Mouse (Mus musculus) CH12.LX (cell line): Measurements from ENCODE around the gene BC049715. TPM values are rescaled to one million over a fixed set of nuclear protein-coding genes. Genes with fewer than 3 reads are reported as not detected.

Experiments
- DNase-seq: peaks from one replicate; pipeline ENCODE4 v3.0.0-alpha.2; 2013; ENCODE audit errors: extremely low read depth
- H3K27ac ChIP-seq: 2 replicates; pipeline ENCODE4 v1.5.1; 2012; ENCODE audit warnings: low read depth, mild to moderate bottlenecking, control low read depth, moderate library complexity; ENCODE audit not compliant: insufficient read depth
- H3K27me3 ChIP-seq: replicated peaks from 2 replicates; pipeline ENCODE3; 2012; ENCODE audit warnings: inconsistent platforms
- H3K36me3 ChIP-seq, 2 experiments: replicated peaks in 1 of 2; 2 replicates each; pipeline versions ENCODE3 to v1.6.1; 2012; ENCODE audit warnings: inconsistent platforms in 1 of 2, low read length in 1 of 2, mild to moderate bottlenecking in 1 of 2, mixed read lengths in 1 of 2, moderate library complexity in 1 of 2; ENCODE audit not compliant: control insufficient read depth in 1 of 2, insufficient read depth in 1 of 2
- H3K4me1 ChIP-seq, 2 experiments: 2 replicates each; pipeline ENCODE4 v1.6.1; 2012; ENCODE audit warnings: inconsistent platforms in 1 of 2, moderate library complexity in 1 of 2; ENCODE audit not compliant: insufficient read depth in 2 of 2, control insufficient read depth in 1 of 2
- H3K4me2 ChIP-seq: 2 replicates; pipeline ENCODE4 v1.6.1; 2012; ENCODE audit warnings: low read depth, mild to moderate bottlenecking, control low read depth; ENCODE audit not compliant: poor library complexity, insufficient read depth, severe bottlenecking
- H3K4me3 ChIP-seq, 3 experiments: fragments of 150-350 bp in 1 of 3; sonication (generic) in 1 of 3; replicated peaks in 1 of 3; 2 replicates each; pipeline versions ENCODE3 to v1.5.1; 2011 to 2012; ENCODE audit warnings: low read depth in 2 of 3, low read length in 2 of 3, mild to moderate bottlenecking in 2 of 3, moderate library complexity in 2 of 3, control low read depth in 1 of 3, improper control_type of control experiment in 1 of 3, inconsistent platforms in 1 of 3, mixed read lengths in 1 of 3; ENCODE audit not compliant: poor library complexity in 1 of 3
- H3K79me2 ChIP-seq: replicated peaks from 2 replicates; pipeline ENCODE4 v1.6.1; 2012; ENCODE audit warnings: mild to moderate bottlenecking, moderate library complexity; ENCODE audit not compliant: control insufficient read depth, poor library complexity, insufficient read depth, severe bottlenecking; ENCODE audit errors: extremely low read depth
- H3K9ac ChIP-seq: 2 replicates; pipeline ENCODE4 v1.6.1; 2012; ENCODE audit warnings: low read depth, mild to moderate bottlenecking, control low read depth, moderate library complexity; ENCODE audit not compliant: insufficient read depth
- H3K9me3 ChIP-seq: replicated peaks from 2 replicates; pipeline ENCODE3; 2012; ENCODE audit warnings: low read length, inconsistent platforms, mixed read lengths
- BHLHE40 ChIP-seq: IDR thresholded peaks from 2 replicates; pipeline ENCODE4 v1.6.1; 2011; ENCODE audit warnings: mild to moderate bottlenecking, low read depth, low read length, improper control_type of control experiment
- CHD1 ChIP-seq: IDR thresholded peaks from 2 replicates; pipeline ENCODE4 v1.6.1; 2012; ENCODE audit warnings: low read depth, low read length, improper control_type of control experiment, inconsistent platforms
- CHD2 ChIP-seq: IDR thresholded peaks from 2 replicates; pipeline ENCODE4 v1.6.1; 2011; ENCODE audit warnings: low read length, improper control_type of control experiment
- ELF1 ChIP-seq: IDR thresholded peaks from 2 replicates; pipeline ENCODE4 v1.6.1; 2014; ENCODE audit warnings: low read depth, mild to moderate bottlenecking, inconsistent platforms, low read length, improper control_type of control experiment
- ETS1 ChIP-seq: conservative IDR thresholded peaks from 2 replicates; pipeline ENCODE4 v1.6.1; 2012; ENCODE audit warnings: low read depth, mild to moderate bottlenecking, inconsistent platforms, low read length, improper control_type of control experiment, moderate library complexity
- HCFC1 ChIP-seq: IDR thresholded peaks from 2 replicates; pipeline ENCODE4 v1.6.1; 2012; ENCODE audit warnings: low read depth, mild to moderate bottlenecking, inconsistent platforms, low read length, improper control_type of control experiment
- IRF4 ChIP-seq: IDR thresholded peaks from 2 replicates; pipeline ENCODE4 v1.6.1; 2014; ENCODE audit warnings: low read depth, mild to moderate bottlenecking, inconsistent platforms, low read length, improper control_type of control experiment
- JUN ChIP-seq: IDR thresholded peaks from 2 replicates; pipeline ENCODE4 v1.6.1; 2011; ENCODE audit warnings: low read depth, mild to moderate bottlenecking, low read length, improper control_type of control experiment, moderate library complexity; ENCODE audit not compliant: insufficient read depth
- KAT2A ChIP-seq: IDR thresholded peaks from 2 replicates; pipeline ENCODE4 v1.6.1; 2012; ENCODE audit warnings: low read length, improper control_type of control experiment, inconsistent platforms; ENCODE audit not compliant: insufficient replicate concordance
- MAFK ChIP-seq: IDR thresholded peaks from 2 replicates; pipeline ENCODE4 v1.6.1; 2011; ENCODE audit warnings: low read length, improper control_type of control experiment; ENCODE audit not compliant: insufficient replicate concordance
- MAX ChIP-seq: IDR thresholded peaks from 2 replicates; pipeline ENCODE4 v1.6.1; 2011; ENCODE audit warnings: low read length, improper control_type of control experiment
- MAZ ChIP-seq: IDR thresholded peaks from 2 replicates; pipeline ENCODE4 v1.6.1; 2012; ENCODE audit warnings: low read depth, mild to moderate bottlenecking, inconsistent platforms, low read length, improper control_type of control experiment, moderate library complexity
- MXI1 ChIP-seq: IDR thresholded peaks from 2 replicates; pipeline ENCODE4 v1.6.1; 2011; ENCODE audit warnings: mild to moderate bottlenecking, low read depth, low read length, improper control_type of control experiment
- NELFE ChIP-seq: IDR thresholded peaks from 2 replicates; pipeline ENCODE4 v1.6.1; 2011; ENCODE audit warnings: low read depth, low read length, improper control_type of control experiment
- NRF1 ChIP-seq: IDR thresholded peaks from 2 replicates; pipeline ENCODE4 v1.6.1; 2014; ENCODE audit warnings: low read depth, mild to moderate bottlenecking, inconsistent platforms, low read length, improper control_type of control experiment, moderate library complexity
- PAX5 ChIP-seq: IDR thresholded peaks from 2 replicates; pipeline ENCODE4 v1.6.1; 2012; ENCODE audit warnings: low read length, inconsistent platforms, mixed read lengths
- RAD21 ChIP-seq: IDR thresholded peaks from 2 replicates; pipeline ENCODE4 v1.6.1; 2011; ENCODE audit warnings: low read depth, mild to moderate bottlenecking, low read length, improper control_type of control experiment, moderate library complexity
- TCF12 ChIP-seq: IDR thresholded peaks from 2 replicates; pipeline ENCODE4 v1.6.1; 2014; ENCODE audit warnings: low read depth, mild to moderate bottlenecking, inconsistent platforms, low read length, improper control_type of control experiment
- UBTF ChIP-seq: IDR thresholded peaks from 2 replicates; pipeline ENCODE4 v1.6.1; 2012; ENCODE audit warnings: low read depth, mild to moderate bottlenecking, inconsistent platforms, low read length, improper control_type of control experiment, moderate library complexity
- USF1 ChIP-seq: IDR thresholded peaks from 2 replicates; pipeline ENCODE4 v1.6.1; 2014; ENCODE audit warnings: low read depth, mild to moderate bottlenecking, inconsistent platforms, low read length, improper control_type of control experiment
- ZC3H11A ChIP-seq: IDR thresholded peaks from 2 replicates; pipeline ENCODE4 v1.6.1; 2012; ENCODE audit warnings: low read depth, mild to moderate bottlenecking, inconsistent platforms, low read length, improper control_type of control experiment
- ZMIZ1 ChIP-seq: IDR thresholded peaks from 2 replicates; pipeline ENCODE4 v1.6.1; 2012; ENCODE audit warnings: low read depth, mild to moderate bottlenecking, inconsistent platforms, low read length, improper control_type of control experiment
- ZNF384 ChIP-seq: IDR thresholded peaks from 2 replicates; pipeline ENCODE4 v1.6.1; 2012; ENCODE audit warnings: low read depth, low read length, improper control_type of control experiment, inconsistent platforms
- dilution Hi-C: fragments of 300-500 bp; cut with MboI; formaldehyde crosslinking; loops from 2 replicates; pipeline ENCODE4 v1.14.3; 2020; ENCODE audit warnings: low sequenced_read_pairs; ENCODE audit not compliant: extremely low pct_unique_long_range_greater_than_20kb, extremely low pct_ligation_motif_present
- in situ Hi-C: fragments of 300-500 bp; cut with MboI; formaldehyde crosslinking; loops from 3 replicates; pipeline ENCODE4 v1.14.3; 2019; ENCODE audit warnings: low sequenced_read_pairs, low pct_ligation_motif_present, low pct_unique_long_range_greater_than_20kb, mixed read lengths
- polyA plus RNA-seq: library from polyadenylated mRNA; unstranded; fragments of >175 nt; gene quantifications from 2 replicates; pipeline ENCODE4 v1.2.1, GENCODE M21; 2012; ENCODE audit warnings: low read depth; ENCODE audit not compliant: insufficient read length
- total RNA-seq, 2 experiments: library from RNA; depleted of rRNA; stranded (reverse); fragments of 300-350 nt in 1 of 2; fragments of >200 nt in 1 of 2; gene quantifications; 2 replicates each; pipeline ENCODE4 v1.2.3; 2012 to 2014

The BC049715 gene
- total and polyA plus RNA-seq, 3 experiments = 8.8 to 13.5 (median 9.9) TPM

- Histone ChIP-seq H3K4me2 (no peak overlapping the region), H3K4me3 (no peak overlapping the region), H3K27ac (no peak overlapping the region), H3K79me2 (peaks cover 5% of the 10 kb centered on the region), H3K27me3 (no peaks in the 10 kb centered on the region), H3K9ac (no peak overlapping the region), H3K4me1 (no peaks in the 10 kb centered on the region), H3K9me3 (no peaks in the 10 kb centered on the region), H3K36me3 (peaks cover 83 to 93% of the 10 kb centered on the region in 2 experiments)
- no peak for DNase-seq
- in situ Hi-C loops (no loop called here), dilution Hi-C loops (no loop called here)
- TF ChIP-seq NELFE (no peak), ZC3H11A (no peak), NRF1 (no peak), ELF1 (no peak), BHLHE40 (no peak), CHD2 (no peak), RAD21 (no peak), USF1 (no peak), CHD1 (no peak)
Measured at GRCm38 (mm10) chr6:136817549-136817948, 9.9 kb upstream of the BC049715 start.

- Histone ChIP-seq H3K36me3 (peaks cover 78 to 92% of the 10 kb centered on the region in 2 experiments), H3K27ac (no peak overlapping the region), H3K4me2 (no peak overlapping the region), H3K9ac (no peak overlapping the region), H3K9me3 (no peaks in the 10 kb centered on the region), H3K27me3 (no peaks in the 10 kb centered on the region), H3K79me2 (peaks cover 16% of the 10 kb centered on the region), H3K4me3 (no peak overlapping the region), H3K4me1 (peaks cover 0 to 7% of the 10 kb centered on the region in 2 experiments; a peak in 2 of 4 replicates)
- no peak for DNase-seq
- in situ Hi-C loops = no loop called here
- dilution Hi-C loops = no loop called here
- TF ChIP-seq HCFC1 (no peak), UBTF (no peak), ZNF384 (no peak), MAFK (no peak), TCF12 (no peak), ETS1 (no peak), NRF1 (no peak), KAT2A (no peak), ZMIZ1 (no peak), MAX (no peak), IRF4 (no peak), JUN (no peak), MXI1 (no peak), PAX5 (no peak), CHD1 (no peak), MAZ (no peak)
Measured at GRCm38 (mm10) chr6:136820381-136820780, 7.0 kb upstream of the BC049715 start.
